Mouse (Mus musculus) olfactory bulb, adult 2 months (tissue): Measurements from ENCODE around the gene Cfap97d1.

Source experiments
- CTCF ChIP-seq: fragments of 200-500 bp; IDR thresholded peaks from 2 replicates; pipeline ENCODE4 v1.5.1; 2012; ENCODE audit warnings: low read depth, mild to moderate bottlenecking, low read length, moderate library complexity; ENCODE audit not compliant: insufficient read depth
- POLR2A ChIP-seq: fragments of 200-500 bp; IDR thresholded peaks from 2 replicates; pipeline ENCODE4 v1.6.1; 2012; ENCODE audit warnings: mild to moderate bottlenecking, low read depth, low read length, moderate library complexity; ENCODE audit not compliant: insufficient read depth

GRCm38 (mm10) chr11:101986913-101987312 lies 2.8 kb downstream of the Cfap97d1 start, which contains the start of gene Dusp3:
- TF ChIP-seq POLR2A (no peak), CTCF (no peak)
